Mouse (Mus musculus) MEL-GATA-1-ER (cell line): Measurements from ENCODE around the gene Olfr324.

Source experiments
- DNase-seq: peaks from one replicate; pipeline ENCODE4 v3.0.0-alpha.2; 2012; ENCODE audit warnings: low read depth; ENCODE audit errors: extremely low read depth

Olfr324 gene

DNA sequence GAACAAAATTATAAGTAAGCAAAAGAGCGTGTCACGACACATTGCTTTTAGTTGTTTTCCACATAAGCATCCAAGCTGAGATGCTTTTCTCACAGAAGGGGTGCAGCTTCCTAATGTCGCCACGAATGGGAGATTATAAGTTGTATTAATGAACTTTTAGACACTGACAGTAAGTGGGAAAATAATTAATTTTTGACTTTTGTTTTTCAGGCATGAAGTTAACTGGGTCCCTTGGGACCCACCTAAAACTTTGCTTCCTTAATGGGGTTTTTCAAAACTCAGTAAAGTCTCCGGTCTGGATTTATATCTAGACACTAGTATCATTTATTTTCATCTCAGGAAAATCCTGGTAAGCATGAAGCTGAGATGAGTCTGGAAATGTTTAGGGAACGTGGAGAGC lies at the start of gene Olfr324:
Gene Olfr324, plus strand, starts transcription at position 301 of the 400 bp plus-strand sequence.
- no peak for DNase-seq

DNA sequence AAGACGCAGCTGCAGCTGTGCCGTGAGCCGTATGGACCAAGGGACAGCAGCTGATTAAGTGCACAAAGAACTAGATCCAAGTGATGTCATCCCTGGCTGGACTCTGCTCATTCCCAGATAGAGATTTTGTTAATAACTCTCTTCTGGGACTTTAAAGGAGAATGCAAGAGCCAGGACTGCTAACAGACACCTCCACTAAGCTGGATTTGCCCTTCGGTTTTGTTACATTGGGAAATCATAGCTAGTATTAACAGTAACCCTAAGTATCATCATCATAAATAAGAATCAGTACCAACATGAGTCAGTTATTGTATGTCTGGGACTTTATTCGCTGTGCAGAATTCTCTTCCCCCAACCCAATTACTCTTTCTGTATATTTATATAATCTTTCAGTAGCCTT lies 48.6 kb upstream of the Olfr324 start, which contains the start of gene Olfr329-ps:
Gene Olfr329-ps, minus strand, starts transcription at position 101 of the 400 bp plus-strand sequence.
- DNase-seq = no peak

DNA sequence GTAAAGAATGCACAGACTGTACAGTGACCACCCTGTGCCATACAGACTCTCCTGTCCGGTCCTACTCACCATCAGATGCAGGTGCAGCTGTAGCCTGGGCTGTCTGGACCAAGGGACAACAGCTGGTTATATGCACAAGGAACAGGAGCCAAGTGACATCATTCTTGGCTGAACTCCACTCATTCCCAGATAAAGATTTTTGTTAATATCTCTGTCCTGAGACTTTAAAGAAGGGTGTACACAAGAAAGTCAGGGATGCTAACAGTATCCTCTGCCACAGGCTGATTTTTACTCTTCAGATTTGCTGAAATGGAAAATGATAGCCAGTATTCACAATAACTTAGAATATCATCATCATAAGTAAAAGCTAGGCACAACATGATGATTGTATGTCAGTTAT lies 39.4 kb upstream of the Olfr324 start, which contains the start of gene Olfr328:
Gene Olfr328, minus strand, starts transcription at position 101 of the 400 bp plus-strand sequence.
- DNase-seq = no peak

DNA sequence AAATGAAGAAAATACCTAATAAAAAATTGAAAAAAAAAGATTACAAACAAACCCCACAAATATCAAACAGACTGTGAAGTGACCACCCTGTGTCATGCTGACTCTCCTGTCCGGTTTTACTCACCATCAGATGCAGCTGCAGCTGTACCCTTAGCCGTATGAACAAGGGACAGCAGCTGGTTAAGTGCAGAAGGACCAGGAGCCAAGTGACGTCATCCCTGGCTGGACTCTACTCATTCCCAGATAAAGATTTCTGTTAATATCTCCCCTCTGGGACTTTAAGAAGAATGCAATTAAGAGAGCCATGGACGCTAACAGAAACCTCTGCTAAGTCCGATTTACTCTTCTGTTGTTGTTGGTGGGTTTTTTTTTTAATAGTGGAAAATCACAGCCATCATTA lies 24.5 kb upstream of the Olfr324 start, which contains the start of gene Olfr224:
Gene Olfr224, minus strand, starts transcription at position 149 of the 400 bp plus-strand sequence.
- no peak for DNase-seq

DNA sequence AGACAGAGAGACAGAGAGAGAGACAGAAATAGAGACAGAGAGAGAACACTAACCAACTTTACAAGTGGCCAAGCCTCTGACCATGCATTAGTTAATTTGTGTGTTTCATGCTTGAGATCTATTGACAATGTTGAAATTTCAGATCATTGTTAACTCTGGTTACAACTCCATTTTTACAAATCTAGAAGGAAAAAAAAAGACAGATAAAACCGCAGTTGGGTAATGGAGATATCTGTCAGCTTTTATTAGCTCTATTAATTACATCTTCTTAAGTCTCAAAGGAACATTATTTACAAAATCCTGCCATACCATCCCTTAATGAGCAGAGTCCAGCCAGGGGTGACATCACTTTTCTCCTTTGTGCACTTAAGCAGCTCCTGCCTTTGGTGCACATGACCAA lies 17.5 kb upstream of the Olfr324 start, which contains the start of gene Olfr325:
Gene Olfr325, plus strand, starts transcription at position 301 of the 400 bp plus-strand sequence.
- no peak for DNase-seq

DNA sequence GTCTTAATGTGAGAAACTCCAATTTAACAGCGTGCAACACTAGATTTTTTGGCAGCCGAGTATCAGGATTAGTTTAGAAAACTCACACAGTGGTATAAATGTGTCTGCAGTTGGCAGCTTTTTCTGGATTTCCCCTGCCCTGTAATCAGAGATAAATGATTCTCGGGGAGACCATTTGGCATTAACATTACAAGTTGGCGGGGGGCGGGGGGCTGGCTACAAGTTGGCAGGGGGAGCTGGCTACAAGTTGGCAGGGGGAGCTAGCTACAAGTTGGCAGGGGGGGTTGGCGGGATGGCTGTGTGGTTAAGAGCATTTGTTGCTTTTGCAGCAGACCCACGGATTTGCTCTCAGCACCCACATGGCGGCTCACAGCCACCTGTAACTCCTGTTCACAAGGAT lies 16.3 kb upstream of the Olfr324 start:
- no peak for DNase-seq

DNA sequence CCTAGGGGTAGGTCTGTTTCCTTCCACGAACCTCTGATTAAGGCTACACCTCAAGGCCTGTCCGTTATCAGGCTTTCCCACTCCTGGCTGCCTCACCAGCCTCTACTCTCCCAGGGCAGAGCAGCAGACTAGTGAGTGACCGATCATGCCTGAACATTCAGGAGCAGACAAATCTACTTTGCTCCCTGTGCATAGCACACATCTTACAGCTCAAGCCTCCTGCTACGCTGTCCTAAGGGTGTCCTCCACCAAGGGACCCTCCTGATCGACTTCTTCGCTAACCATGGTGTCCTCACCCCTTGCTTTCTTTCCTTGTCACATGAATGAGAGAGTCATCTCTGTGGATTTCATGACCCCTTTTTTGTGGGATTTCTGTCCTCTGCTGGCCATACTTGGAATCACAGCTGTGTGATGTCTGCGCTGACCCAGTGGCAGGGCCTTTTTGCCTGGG lies 7.0 kb upstream of the Olfr324 start:
- peak; percentile 61 for DNase-seq

DNA sequence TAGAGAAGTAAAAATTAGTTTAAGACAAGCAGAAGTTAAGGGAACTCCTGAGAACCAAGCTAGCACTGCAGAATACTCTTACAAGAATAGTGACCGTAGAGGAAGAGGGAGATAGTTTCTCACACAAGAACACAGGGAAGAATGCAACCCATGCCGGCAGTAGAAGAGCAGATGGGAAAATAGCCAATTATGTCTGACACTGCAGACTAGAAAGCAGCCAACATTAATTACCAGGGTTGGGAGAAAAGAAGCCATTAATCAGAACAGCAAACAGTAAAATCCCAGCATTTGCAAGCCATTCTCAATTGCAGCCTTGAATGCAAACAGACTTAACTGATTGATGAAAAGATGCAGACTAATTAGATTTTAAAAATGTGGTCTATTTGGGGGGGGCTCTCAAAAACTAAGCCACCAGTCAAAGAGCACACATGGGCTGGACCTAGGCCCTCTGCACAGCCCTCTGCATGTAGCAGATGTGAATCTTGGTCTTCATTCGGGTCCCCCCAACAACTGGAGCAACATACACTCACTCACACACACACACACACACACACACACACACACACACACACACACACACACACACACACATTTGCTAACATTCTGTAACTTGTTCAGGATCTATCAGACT lies 6.2 kb upstream of the Olfr324 start:
- DNase-seq = no peak

DNA sequence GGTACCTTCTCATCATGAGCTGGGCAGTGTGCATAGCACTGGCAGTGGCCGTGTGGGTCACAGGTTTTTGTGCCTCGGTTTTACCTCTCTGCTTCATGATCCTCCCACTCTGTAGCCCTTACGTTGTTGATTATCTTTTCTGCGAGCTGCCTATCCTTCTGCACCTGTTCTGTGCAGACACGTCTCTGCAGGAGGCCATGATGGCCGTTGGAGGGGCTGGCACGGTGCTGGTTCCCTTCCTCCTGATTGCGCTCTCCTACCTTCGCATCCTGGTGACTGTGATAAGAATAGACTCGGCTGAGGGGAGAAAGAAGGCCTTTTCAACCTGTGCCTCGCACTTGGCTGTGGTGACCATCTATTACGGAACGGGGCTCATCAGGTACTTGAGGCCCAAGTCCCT lies 2.9 kb downstream of the Olfr324 start:
- peak; percentile 23 for DNase-seq

DNA sequence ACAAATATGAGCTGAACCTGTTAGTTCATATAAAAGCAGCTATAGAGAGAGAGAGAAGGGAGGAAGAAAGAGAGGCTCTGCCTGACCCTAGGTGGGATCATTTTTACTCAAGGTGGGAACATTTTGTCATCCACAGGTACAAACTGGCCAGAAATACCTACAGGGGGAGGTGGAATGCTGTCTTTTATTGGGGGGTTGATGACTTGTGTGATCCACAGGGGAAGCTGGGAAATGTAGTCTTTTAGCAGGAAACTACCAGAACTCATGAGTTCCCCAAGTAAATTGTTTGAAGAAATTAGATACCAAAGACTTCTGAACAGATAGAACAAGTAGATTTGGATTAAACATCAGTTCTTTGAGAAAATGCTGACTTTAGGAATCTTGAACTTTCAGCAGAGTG lies 7.1 kb downstream of the Olfr324 start:
- DNase-seq = no peak

DNA sequence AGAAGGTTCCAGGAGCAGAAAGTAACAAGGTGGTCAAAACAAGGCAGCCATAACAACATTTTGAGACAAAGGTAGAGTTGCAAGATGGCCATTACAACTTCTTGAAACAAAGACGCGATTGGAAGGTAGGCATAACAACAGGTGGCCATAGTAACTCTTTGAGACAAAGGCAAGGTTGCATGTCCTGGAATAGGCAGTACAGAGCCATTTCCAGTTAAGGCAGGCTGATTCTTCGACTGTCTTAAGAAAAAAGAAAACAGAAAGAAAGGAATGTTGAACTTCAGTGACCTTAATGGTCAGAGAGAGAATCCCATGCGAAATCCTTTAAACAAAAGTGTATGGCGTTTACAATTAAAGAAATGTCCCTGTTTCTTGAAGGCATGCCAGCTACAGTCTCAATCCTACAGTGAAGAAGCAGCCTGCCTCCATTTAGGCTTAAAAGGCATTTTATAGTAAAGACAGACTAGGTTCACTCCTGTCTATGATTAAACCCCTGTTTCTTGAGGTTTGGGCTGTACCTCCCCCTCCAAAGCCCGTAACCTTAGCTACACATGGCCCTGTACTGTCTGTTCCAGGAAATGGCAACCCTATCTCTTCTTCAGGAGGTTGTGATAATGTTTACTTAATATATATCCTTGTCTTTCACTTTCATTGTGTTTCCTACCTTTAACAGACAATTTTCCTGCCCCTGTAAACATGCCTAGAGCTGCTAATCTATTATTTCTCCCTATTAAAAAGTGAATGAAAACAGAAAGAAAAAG lies 8.1 kb downstream of the Olfr324 start:
- DNase-seq = peak; percentile 29

DNA sequence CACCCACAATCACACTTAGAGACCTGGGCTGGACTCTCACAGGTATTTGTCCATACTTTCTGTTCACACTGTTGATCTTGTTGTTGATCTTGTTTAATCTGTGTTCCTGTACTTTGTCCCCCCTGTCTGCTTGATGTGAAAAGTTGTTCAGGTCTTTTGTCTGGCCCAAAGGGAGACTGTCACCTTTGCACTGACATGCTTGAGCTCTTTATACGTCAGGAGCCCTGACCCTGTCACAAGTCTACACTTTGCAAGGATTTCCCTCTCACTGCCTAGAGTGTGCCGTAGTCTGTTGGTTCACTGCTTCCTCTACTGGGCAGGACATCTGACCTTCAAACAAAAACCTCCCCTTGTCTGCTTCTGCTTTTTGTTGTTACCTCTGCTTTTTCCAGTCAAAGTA lies 9.8 kb downstream of the Olfr324 start:
- DNase-seq = no peak

DNA sequence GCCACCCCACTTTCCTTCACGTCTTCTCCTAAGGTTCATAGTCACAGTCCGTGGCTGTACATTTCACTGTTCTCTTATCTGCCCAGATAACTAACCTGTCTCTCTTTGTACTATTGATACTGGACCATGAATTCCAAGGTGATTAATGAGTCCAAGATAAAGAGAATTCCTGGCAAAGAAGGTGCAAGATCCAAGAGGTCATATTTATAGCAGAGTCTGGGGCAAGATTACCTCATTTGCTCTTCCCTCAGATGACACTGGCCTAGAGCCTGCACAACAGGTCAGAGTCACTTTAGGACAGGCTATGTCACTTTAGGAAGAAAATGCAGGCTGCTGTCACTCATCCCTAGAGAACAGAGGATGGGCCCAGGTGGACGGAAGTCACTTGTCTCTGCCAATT lies 10.3 kb downstream of the Olfr324 start:
- DNase-seq = no peak

DNA sequence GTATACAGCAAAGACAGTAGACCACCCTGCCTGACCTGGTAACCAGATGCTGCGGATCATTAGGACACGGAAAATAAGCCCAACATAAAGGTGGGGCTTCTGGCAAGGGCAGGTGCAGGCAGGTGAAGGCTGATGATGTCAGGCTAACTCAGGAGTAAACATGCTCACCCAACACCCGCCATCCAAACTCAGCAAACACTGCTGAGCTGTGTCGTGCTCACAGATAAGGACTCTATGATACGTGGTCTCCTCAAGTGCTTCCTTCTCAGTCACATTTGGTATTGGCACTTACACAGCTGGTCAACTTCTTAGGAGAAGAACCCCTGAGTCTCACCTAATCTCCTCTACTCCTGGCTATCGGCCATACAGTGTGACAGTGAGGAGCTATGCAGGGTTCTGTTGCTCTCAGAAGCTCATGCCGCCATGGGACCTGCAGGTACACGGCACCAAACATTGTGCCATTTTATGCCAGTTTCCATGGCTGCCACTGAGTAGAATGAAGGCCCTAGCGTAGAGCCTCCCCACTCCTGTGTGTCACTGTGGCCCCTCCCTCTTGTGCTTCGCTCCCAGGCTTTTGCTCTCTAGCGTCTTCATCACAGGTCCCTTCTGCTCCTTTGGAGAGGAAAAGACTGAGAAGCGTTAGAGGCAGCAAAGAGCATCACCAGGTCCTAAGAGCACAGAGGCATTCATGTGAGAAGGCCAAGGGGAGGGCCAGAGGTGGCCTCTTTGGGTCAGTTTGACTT lies 11.4 kb downstream of the Olfr324 start:
- no peak for DNase-seq

DNA sequence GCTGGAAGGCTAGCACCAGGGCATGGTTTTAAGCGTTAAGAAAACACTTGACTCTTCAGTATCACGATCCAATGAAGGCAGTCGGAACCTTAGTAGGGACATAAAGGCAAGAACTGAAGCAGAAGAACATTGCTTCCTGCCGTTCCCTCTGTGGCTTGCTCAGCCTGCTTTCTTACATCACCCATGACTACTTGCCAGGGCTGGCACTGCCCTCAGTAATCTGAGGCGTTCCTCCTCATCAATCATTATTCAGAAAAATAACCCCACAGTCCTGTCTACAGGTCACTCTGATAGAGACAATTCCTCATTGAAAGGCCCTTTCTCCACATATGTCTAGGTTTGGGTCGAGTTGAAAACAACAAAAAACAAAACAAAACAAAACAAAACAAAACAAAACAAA lies 12.1 kb downstream of the Olfr324 start:
- DNase-seq = no peak

DNA sequence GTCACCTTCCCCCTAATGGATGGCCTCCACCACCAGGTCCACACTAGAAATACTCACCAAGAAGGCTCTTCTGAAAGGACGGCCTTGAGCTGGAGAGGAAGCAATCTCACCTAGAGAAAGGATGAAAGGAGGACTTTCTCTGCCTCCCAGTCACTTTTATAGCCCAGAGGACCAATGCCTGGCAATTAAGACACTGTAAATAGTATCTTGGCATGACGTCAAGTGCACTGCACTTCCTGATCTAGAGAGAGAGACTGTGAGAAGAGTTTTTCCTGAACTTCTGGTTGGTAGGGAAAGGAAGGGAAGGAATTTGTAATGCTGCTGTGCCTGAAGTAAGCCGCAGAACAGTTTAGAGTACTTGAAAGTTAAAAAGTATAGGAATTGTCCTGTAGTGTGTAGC lies 18.4 kb downstream of the Olfr324 start:
- no peak for DNase-seq

DNA sequence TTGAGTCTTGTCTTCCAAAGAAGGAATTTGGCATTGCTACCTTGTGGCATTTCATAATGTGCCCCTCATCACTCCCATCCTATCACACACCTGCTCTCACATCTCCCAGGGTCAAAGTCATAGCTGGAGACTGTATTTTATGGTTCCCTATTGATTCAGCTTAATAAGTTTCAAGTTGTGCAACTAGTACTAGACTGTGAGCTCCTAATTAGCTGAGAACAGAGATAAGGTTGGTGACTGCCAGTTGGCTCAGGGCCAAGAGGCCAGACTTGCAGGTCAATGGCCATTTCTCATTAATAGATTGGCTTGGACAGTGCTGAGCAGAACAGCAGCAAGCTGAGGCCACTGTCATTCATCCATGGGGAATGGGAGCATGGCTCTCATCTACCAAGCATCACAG lies 19.6 kb downstream of the Olfr324 start:
- no peak for DNase-seq

DNA sequence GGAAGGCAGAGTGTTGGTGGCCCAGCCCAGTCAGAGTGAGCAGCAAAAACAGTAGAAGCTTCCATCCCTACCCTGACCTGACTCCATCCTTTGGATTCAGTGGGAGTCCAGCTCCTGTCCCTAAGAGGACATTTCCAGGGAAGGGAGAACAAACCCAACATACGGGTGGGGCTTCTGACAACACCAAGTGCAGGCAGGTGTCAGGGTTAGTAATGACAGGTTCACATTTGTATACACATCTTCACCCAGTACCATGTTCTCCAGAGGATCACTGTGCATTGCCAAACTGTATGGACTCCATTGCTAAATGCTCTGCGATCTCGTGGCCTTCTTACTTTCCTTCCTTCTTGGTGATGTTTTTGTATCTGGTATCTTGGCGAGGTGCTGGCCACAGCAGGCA lies 21.1 kb downstream of the Olfr324 start, which contains the start of gene 2210407C18Rik:
Gene 2210407C18Rik, minus strand, starts transcription at position 101 of the 400 bp plus-strand sequence.
- DNase-seq = no peak

DNA sequence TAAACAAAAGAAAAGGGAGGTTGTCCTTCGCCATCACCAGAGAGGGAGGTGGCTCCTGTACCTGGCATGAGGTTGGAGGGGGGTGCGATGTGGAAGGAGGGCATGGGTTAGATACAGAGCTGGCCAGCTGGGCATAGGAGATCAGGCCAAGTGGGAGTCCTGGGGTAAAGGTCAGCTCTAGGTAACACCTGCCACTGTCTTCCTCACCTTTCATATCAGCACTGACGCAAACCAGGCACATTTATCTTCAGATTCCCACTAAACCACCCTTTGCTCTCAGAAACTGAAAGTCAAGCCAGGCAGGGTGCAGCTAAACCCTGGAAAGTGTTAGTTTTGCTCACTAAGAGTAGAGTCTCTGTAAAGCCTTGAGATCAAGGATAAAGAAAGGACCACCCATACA lies 23.5 kb downstream of the Olfr324 start:
- DNase-seq = no peak

DNA sequence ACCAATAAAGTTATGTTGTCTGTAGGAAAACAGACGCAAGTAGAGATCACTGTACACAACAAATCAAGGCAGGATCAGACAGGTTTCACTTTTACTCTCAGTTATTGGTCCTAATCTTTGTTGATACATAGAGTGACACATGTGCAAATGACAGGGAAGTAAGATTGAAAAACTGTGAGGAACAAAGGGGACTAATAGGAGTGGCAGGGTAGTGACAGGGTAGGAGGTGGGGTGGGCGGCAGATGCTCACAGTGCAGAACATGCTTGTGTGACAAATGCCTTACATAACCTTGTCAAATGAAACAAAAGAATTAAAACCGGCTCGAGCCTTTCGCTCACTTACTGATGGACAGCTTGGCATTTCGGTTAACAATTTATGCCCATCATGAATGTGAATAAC lies 23.9 kb downstream of the Olfr324 start:
- no peak for DNase-seq

DNA sequence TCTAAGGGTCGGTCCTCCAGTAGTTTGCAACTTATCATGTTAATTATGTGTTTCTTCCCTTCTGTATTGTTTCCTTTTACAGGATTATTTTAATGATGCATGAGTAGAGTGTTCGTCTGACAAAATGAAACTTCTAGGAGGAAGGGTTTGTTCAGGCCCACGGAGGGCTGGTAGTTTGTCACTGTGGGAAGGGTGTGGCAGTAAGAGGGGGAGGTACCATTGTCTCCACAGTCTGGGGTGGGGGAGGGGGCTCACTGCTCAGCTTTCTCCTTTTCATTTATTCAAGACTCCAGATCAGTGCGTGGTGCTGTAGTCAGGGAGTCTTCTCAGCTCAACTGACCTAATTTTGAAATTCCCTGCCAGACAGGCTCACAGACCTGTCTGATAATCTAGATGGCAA lies 31.2 kb downstream of the Olfr324 start:
- DNase-seq = no peak

DNA sequence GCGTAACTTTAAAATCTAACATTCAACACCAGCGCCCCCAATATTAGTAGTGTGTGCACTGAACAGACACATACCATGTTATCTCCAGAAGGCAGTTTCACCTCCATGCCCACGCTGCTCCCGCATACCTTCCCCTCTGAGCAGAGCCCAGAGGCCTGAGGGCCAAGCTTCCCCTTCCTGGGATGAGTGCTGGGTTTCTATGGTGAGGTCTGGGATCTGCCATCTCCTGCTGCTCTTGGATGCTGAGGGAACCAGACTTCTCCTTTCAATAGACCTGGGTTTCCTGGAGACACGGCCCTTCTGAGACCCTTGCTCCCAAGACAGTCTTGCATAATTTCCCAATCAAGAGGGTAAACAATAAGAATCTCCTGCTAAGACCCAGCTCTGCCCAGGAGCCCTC lies 35.5 kb downstream of the Olfr324 start, which contains the start of gene Olfr323:
Gene Olfr323, minus strand, starts transcription at position 101 of the 400 bp plus-strand sequence.
- no peak for DNase-seq
